Mouse (Mus musculus): ENCODE measurements at regions not wholly inside any gene's neighbourhood (a gene's known extent, or its start where the extent isn't known, plus 50 kb on each side); places are given as distances from the start of the nearest gene placed in this dataset.
A peak's percentile ranks its signal among the peaks of the same experiment; 100 is the strongest.

GRCm38 (mm10) chr9:68072624-68073023 is 232.4 kb downstream of the Vps13c start:
- DNase-seq (ENCODE audit: low spot score in 2 of 2): no peak

- DNase-seq (ENCODE audit: low spot score in 2 of 2): no peak
These were observed 237.1 kb downstream of the Vps13c start for GRCm38 (mm10) chr9:68077329-68077728.

- no peak for DNase-seq (ENCODE audit: low spot score in 2 of 2)
These were observed 243.1 kb downstream of the Vps13c start for GRCm38 (mm10) chr9:68083341-68083740.

GRCm38 (mm10) chr9:68084966-68085365 is 244.8 kb downstream of the Vps13c start:
- no peak for DNase-seq (ENCODE audit: low spot score in 2 of 2)

- no peak for DNase-seq (ENCODE audit: low spot score in 2 of 2)
These were observed 254.4 kb downstream of the Vps13c start for GRCm38 (mm10) chr9:68094561-68094960.

GRCm38 (mm10) chr9:68109841-68110240 is 269.6 kb downstream of the Vps13c start:
- DNase-seq (ENCODE audit: low spot score in 2 of 2): no peak

- DNase-seq (ENCODE audit: low spot score in 2 of 2): no peak
These were observed 275.0 kb downstream of the Vps13c start for GRCm38 (mm10) chr9:68115151-68115690.

GRCm38 (mm10) chr9:68116221-68116741 is 276.1 kb downstream of the Vps13c start:
- no peak for DNase-seq (ENCODE audit: low spot score in 2 of 2)

GRCm38 (mm10) chr9:68118266-68118665 is 278.1 kb downstream of the Vps13c start:
- DNase-seq (ENCODE audit: low spot score in 2 of 2): no peak

- no peak for DNase-seq (ENCODE audit: low spot score in 2 of 2)
These were observed 282.1 kb downstream of the Vps13c start for GRCm38 (mm10) chr9:68122266-68122665.

GRCm38 (mm10) chr9:68131263-68131662 is 291.1 kb downstream of the Vps13c start:
- DNase-seq (ENCODE audit: low spot score in 2 of 2): no peak

GRCm38 (mm10) chr9:68135446-68136050 is 295.4 kb downstream of the Vps13c start:
- DNase-seq (ENCODE audit: low spot score in 2 of 2): no peak

- DNase-seq (ENCODE audit: low spot score in 2 of 2): no peak
These were observed 322.8 kb downstream of the Vps13c start for GRCm38 (mm10) chr9:68162813-68163570.

GRCm38 (mm10) chr9:68166556-68166955 is 326.4 kb downstream of the Vps13c start:
- DNase-seq (ENCODE audit: low spot score in 2 of 2): no peak

- no peak for DNase-seq (ENCODE audit: low spot score in 2 of 2)
These were observed 348.7 kb downstream of the Vps13c start for GRCm38 (mm10) chr9:68188921-68189320.

GRCm38 (mm10) chr9:68199831-68200230 is 359.6 kb downstream of the Vps13c start:
- DNase-seq (ENCODE audit: low spot score in 2 of 2): peak in 1 of 2 experiments; percentile 27

GRCm38 (mm10) chr9:68201031-68201430 is 360.8 kb downstream of the Vps13c start:
- peak in 1 of 2 experiments; percentile 29 for DNase-seq (ENCODE audit: low spot score in 2 of 2)

GRCm38 (mm10) chr9:68225694-68226093 is 385.5 kb downstream of the Vps13c start:
- no peak for DNase-seq (ENCODE audit: low spot score in 2 of 2)

GRCm38 (mm10) chr9:68231131-68231530 is 390.9 kb downstream of the Vps13c start:
- no peak for DNase-seq (ENCODE audit: low spot score in 2 of 2)

GRCm38 (mm10) chr9:68234979-68235649 is 394.9 kb downstream of the Vps13c start:
- no peak for DNase-seq (ENCODE audit: low spot score in 2 of 2)

GRCm38 (mm10) chr9:68239121-68239520 is 398.9 kb downstream of the Vps13c start:
- DNase-seq (ENCODE audit: low spot score in 2 of 2): no peak

- no peak for DNase-seq (ENCODE audit: low spot score in 2 of 2)
These were observed 399.4 kb downstream of the Vps13c start for GRCm38 (mm10) chr9:68239551-68239950.

All from spleen, postnatal 4 days (tissue).